Mouse (Mus musculus) left cerebral cortex, adult 2 months (tissue): Measurements from ENCODE around the gene Dnmt3c. TPM values are rescaled to one million over a fixed set of nuclear protein-coding genes. Genes with fewer than 3 reads are reported as not detected.
"Not testable (repeated sequence)": the region's sequence is repeated elsewhere in the genome, so short reads cannot be mapped to it uniquely, and the experiment has no call there.

Experiments
- DNase-seq, 2 experiments: peaks; one replicate each; pipeline ENCODE4 v3.0.0; 2021 to 2022; ENCODE audit warnings: low spot score in 2 of 2, mixed read lengths in 1 of 2; ENCODE audit errors: extremely low spot score in 1 of 2
- H3K27ac ChIP-seq: fragments of 200-600 bp; 2 replicates; pipeline ENCODE4 v1.8.1; 2022
- H3K4me3 ChIP-seq: fragments of 200-600 bp; 2 replicates; pipeline ENCODE4 v1.8.1; 2022
- CTCF ChIP-seq: fragments of 200-600 bp; IDR thresholded peaks from 2 replicates; pipeline ENCODE4 v1.8.1; 2022; ENCODE audit warnings: antibody characterized with exemption, mild to moderate bottlenecking, moderate library complexity
- intact Hi-C: fragments of 180-260 bp; cut with DNase I; formaldehyde crosslinking; loops from one replicate; pipeline ENCODE4 v1.15.1; 2025
- long read RNA-seq, 2 experiments: library from polyadenylated mRNA; stranded (forward); transcript quantifications; one replicate each; pipeline ENCODE4 v2.0.0; 2021; ENCODE audit warnings: borderline mapping rate in 2 of 2
- total RNA-seq, 2 experiments: library from RNA; stranded (reverse); gene quantifications; 2 replicates each; pipeline ENCODE4 v1.2.3; 2021

Gene Dnmt3c
- under 1 TPM in 1 of 2 experiments, not detected in 1; 0.16 TPM for total RNA-seq
- long read RNA-seq, experiment 1 = 0 reads
- long read RNA-seq, experiment 2 = 0 reads

DNA sequence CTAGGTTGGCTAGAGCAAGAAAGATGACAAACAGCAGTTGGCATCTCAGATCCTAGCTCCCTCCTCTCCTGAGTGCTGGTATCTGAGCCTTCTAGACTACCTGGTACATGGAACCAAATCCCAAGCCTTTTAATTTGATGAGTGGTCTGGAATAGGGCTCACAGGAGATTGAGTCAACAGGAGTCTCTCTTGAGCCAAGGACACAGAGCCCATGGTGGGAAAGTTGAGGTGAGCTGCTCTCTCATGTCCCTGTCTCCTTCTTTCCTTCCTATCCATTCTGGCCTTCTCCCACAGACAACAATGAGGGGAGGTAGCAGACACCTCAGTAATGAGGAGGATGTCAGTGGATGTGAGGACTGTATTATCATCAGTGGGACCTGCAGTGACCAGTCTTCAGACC lies at the start of gene Dnmt3c:
Dnmt3c (plus strand) TSS at position 301 of the 400 bp plus-strand sequence.
- no peak within 1 kb of the TSS for H3K27ac ChIP-seq
- no peak within 1 kb of the TSS for H3K4me3 ChIP-seq
- intact Hi-C loops = no loop called here
- DNase-seq = no peak
- no peak for TF ChIP-seq CTCF

DNA sequence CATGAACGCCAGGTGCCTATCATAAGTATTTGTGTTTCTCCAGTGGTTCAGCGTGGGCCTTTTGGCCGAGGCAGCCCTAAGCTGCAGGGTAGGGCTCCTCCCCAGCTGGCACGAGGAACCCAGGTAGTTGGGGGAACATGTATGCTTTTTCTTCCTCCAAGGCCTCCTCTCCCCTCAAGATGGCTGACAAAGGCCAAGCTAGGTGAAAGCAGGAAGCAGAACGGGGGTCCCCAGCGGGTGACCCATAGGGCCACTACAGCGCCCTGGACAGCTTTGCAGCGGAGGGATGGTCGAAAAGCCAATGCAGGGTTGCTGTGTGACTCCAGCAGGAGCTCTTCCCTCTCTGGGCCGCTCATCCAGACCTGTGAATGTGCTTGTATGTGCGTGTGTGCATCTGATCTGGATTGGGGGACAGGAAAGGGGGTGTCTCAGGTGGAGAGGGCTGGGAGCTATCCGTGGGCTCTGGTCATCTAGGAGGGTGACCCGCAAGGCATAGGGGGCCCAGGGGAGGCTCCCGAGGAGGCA lies 47.6 kb upstream of the Dnmt3c start:
- peak overlapping the region; percentile 70 for H3K4me3 ChIP-seq
- intact Hi-C loops = no loop called here
- TF ChIP-seq CTCF = no peak
- peak in 1 of 2 experiments; percentile 10 for DNase-seq
- no peak overlapping the region for H3K27ac ChIP-seq

DNA sequence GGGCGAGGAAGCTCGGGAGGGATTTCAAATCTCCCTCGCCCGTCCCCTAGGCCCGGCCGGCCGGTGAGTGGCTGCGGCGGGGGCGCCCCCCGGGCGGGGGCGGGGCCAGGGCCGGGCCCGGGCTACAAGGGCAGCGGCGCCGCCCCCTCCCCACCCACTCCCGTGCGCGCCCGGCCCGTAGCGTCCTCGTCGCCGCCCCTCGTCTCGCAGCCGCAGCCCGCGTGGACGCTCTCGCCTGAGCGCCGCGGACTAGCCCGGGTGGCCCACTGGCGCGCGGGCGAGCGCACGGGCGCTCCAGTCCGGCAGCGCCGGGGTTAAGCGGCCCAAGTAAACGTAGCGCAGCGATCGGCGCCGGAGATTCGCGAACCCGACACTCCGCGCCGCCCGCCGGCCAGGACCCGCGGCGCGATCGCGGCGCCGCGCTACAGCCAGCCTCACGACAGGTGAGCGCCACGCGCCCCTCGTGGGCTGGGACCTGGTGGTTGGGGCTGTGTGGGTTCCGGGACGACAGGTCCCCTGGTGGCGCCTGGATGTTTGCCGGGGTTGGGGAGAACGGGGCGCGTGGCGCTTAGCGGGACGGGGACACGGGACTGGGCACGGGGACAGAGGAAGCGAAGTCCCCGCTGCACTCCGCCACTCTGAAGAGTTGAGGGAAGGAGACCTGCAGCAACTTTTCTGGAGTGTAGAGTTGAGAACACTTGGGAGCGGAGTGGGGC lies 47.0 kb upstream of the Dnmt3c start, which contains the start of gene Dnmt3b:
Dnmt3b (plus strand) TSS at position 153 of the 716 bp plus-strand sequence.
- Histone ChIP-seq H3K4me3 (peak within 1 kb of the TSS; percentile 70), H3K27ac (no peak within 1 kb of the TSS)
- no peak; the same call in 1 of the 2 replicates for TF ChIP-seq CTCF
- intact Hi-C loops = no loop called here
- DNase-seq = peak; percentile 31 to 38

- intact Hi-C loops = no loop called here
- TF ChIP-seq CTCF = no peak
- no peak overlapping the region for H3K27ac ChIP-seq
- H3K4me3 ChIP-seq = peak overlapping the region; percentile 70
- DNase-seq = peak in 1 of 2 experiments; percentile 11
Observed at GRCm38 (mm10) chr2:153650014-153650687, 46.3 kb upstream of the Dnmt3c start.

GRCm38 (mm10) chr2:153651681-153652080 lies 44.8 kb upstream of the Dnmt3c start:
- intact Hi-C loops = no loop called here
- no peak overlapping the region for H3K4me3 ChIP-seq
- TF ChIP-seq CTCF = no peak
- no peak for DNase-seq
- no peak overlapping the region for H3K27ac ChIP-seq

DNA sequence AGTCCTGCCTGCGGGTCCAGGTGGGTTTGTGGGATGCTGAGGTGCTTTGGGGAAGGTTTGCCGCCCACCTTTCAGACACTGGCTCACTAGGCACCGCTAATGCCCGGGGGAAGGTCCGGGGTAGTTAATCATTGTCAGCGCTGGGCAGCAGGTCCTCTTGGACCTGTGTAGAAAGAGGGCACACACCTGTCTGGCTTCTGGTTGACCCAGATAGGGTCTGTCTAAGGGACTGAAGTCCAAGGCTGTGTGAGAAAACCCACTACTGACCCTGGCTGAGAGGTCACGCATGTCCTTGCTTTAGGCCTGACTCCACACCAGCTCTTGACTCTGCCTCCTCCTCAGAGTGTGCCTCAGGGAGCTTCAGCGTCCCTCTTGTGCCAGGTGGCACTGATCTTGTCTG lies 38.8 kb upstream of the Dnmt3c start:
- H3K4me3 ChIP-seq, intact Hi-C loops, DNase-seq, H3K27ac ChIP-seq: not testable (repeated sequence)

DNA sequence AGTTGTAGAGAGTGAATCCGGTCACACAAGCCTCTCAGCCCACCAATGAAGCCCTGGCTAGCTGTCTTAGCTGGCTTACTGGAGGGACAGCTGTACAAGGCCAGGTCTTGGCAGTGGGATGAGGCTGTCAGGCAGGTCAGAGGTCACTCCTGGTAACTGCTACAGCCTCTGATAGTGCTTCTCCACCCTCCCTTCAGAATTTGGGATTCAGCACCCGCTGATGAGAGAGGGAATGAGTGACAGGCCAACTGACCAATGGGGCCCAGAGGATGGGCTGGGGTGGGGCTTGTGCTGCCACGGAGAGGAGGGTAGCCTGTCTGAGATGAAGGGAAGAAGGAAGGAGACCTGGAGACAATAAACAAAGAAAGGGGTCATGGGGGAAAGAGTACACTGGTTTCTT lies 35.8 kb upstream of the Dnmt3c start:
- H3K27ac ChIP-seq = no peak overlapping the region
- H3K4me3 ChIP-seq = no peak overlapping the region
- no peak for TF ChIP-seq CTCF
- no peak for DNase-seq
- intact Hi-C loops = no loop called here

- H3K27ac ChIP-seq = no peak overlapping the region
- no peak for DNase-seq
- TF ChIP-seq CTCF = no peak
- no peak overlapping the region for H3K4me3 ChIP-seq
- intact Hi-C loops = loop anchor here (5.0 kb wide), 3 partner anchors 132 to 287 kb away; no protein-coding TSS in a partner anchor
Observed at GRCm38 (mm10) chr2:153665401-153665800, 31.1 kb upstream of the Dnmt3c start.

GRCm38 (mm10) chr2:153668754-153669376 lies 27.6 kb upstream of the Dnmt3c start:
- peak in 1 of 2 experiments; percentile 11 for DNase-seq
- intact Hi-C loops = loop anchor here (1.0 to 5.0 kb wide), 4 partner anchors 128 to 283 kb away; no protein-coding TSS in a partner anchor
- no peak overlapping the region for H3K27ac ChIP-seq
- TF ChIP-seq CTCF = peak; percentile 85
- H3K4me3 ChIP-seq = no peak overlapping the region

DNA sequence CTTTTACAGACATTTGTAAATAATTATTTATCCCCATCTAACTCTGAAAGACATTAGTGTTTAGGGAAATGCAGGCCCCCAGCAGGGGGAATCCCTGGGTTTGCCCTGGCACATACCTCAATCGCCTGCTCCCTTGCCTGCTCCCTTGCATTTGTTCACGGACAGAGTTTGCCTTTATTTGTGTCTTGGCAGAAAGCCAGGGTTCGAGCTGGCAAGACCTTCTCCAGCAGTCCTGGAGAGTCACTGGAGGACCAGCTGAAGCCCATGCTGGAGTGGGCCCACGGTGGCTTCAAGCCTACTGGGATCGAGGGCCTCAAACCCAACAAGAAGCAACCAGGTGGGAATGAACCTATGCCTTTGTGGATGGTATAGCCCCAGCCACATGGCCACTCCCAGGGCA lies 26.3 kb upstream of the Dnmt3c start:
- no peak overlapping the region for H3K4me3 ChIP-seq
- intact Hi-C loops = no loop called here
- TF ChIP-seq CTCF = no peak
- no peak overlapping the region for H3K27ac ChIP-seq
- no peak for DNase-seq

GRCm38 (mm10) chr2:153672619-153673018 lies 23.8 kb upstream of the Dnmt3c start:
- intact Hi-C loops = no loop called here
- DNase-seq = no peak
- no peak overlapping the region for H3K4me3 ChIP-seq
- H3K27ac ChIP-seq = no peak overlapping the region
- TF ChIP-seq CTCF = peak; percentile 12

- DNase-seq, intact Hi-C loops, H3K27ac ChIP-seq, H3K4me3 ChIP-seq: not testable (repeated sequence)
Observed at GRCm38 (mm10) chr2:153675364-153675763, 21.1 kb upstream of the Dnmt3c start.
